Mouse (Mus musculus): ENCODE data around the gene Tmem203.

DNA sequence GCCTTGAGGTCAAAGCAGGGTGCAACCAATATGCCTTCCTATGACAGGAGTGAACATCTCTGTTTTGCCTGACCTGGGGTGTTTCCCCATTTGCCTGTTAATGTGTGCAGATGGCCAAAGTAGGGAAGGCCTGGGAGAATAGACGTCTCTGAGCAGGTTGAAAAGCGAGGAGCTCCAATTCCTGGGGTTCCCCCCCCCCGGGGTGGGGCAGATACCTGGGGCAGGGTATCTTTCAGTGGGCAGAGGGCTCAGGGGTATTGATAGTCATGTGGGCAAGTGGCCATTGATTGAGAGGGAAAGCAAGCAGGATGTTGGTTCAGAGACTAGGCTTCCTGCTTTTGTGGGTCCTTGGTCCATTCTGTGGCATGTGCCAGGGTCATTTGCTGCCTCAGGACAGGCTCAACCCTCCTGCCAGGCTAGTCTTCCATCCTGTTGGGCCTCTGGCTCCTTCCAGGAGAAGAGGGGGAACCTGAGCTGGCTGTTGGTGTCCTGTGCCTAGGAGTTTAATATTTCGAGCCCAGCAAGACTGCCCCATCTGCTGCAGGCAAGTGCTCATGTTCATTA is 12.6 kb downstream of the Tmem203 start:
- TF ChIP-seq CTCF (conservative IDR thresholded peaks at IDR 0.05 in 1 of 2, IDR thresholded peaks at IDR 0.05 in 1 of 2; ENCODE audit: low read depth in 2 of 2, low read length in 2 of 2) (no peak), EP300 (IDR thresholded peaks at IDR 0.05; ENCODE audit: low read length) (no peak), SIN3A (IDR thresholded peaks at IDR 0.05; ENCODE audit: low read length) (no peak), MAFK (IDR thresholded peaks at IDR 0.05; ENCODE audit: insufficient replicate concordance, low read length) (no peak), POLR2AphosphoS2 (IDR thresholded peaks at IDR 0.05; ENCODE audit: low read depth, low read length) (no peak), MAZ (IDR thresholded peaks at IDR 0.05; ENCODE audit: low read depth, low read length) (no peak), POLR2A (IDR thresholded peaks at IDR 0.05; ENCODE audit: low read depth, low read length) (no peak)
